Mouse (Mus musculus) myocyte (in vitro differentiated cells): ENCODE measurements around the gene Recql. TPM values are rescaled to one million over a fixed set of nuclear protein-coding genes. Genes with fewer than 3 reads are reported as not detected.
A peak's percentile ranks its signal among the peaks of the same experiment; 100 is the strongest.

Source experiments
- H3K27me3 ChIP-seq: one replicate; pipeline ENCODE4 v1.6.1; 2011; ENCODE audit not compliant: control insufficient read depth, insufficient read depth, insufficient read length
- H3K36me3 ChIP-seq: one replicate; pipeline ENCODE4 v1.6.1; 2011; ENCODE audit not compliant: control insufficient read depth, insufficient read depth
- H3K4me2 ChIP-seq: one replicate; pipeline ENCODE4 v1.6.1; 2011; ENCODE audit warnings: low read depth, control low read depth
- H3K4me3 ChIP-seq: one replicate; pipeline ENCODE4 v1.5.1; 2011; ENCODE audit warnings: mild to moderate bottlenecking, control low read depth, moderate library complexity
- H3K79me2 ChIP-seq: one replicate; pipeline ENCODE4 v1.6.1; 2011; ENCODE audit not compliant: control insufficient read depth, insufficient read depth
- H3ac ChIP-seq: one replicate; pipeline ENCODE4 v1.6.1; 2011; ENCODE audit not compliant: control insufficient read depth, insufficient read length
- CEBPB ChIP-seq: IDR thresholded peaks from 2 replicates; pipeline ENCODE4 v1.6.1; 2011; ENCODE audit warnings: mild to moderate bottlenecking, moderate library complexity; ENCODE audit not compliant: poor library complexity, insufficient read depth, severe bottlenecking
- E2F4 ChIP-seq: IDR thresholded peaks from one replicate; pipeline ENCODE4 v1.6.1; 2011; ENCODE audit warnings: mild to moderate bottlenecking, control low read depth, moderate library complexity; ENCODE audit not compliant: insufficient read depth
- MAX ChIP-seq: IDR thresholded peaks from one replicate; pipeline ENCODE4 v1.6.1; 2011; ENCODE audit warnings: low read depth, mild to moderate bottlenecking, control low read depth
- MYOD1 ChIP-seq, 3 experiments: IDR thresholded peaks; one replicate each; pipeline ENCODE4 v1.6.1; 2011; ENCODE audit warnings: control low read depth in 2 of 3, low read depth in 2 of 3, mild to moderate bottlenecking in 2 of 3, moderate library complexity in 1 of 3; ENCODE audit not compliant: insufficient read length in 2 of 3, control insufficient read depth in 1 of 3
- MYOG ChIP-seq, 3 experiments: IDR thresholded peaks; one replicate each; pipeline ENCODE4 v1.6.1; 2011; ENCODE audit warnings: control low read depth in 2 of 3, low read depth in 2 of 3, mild to moderate bottlenecking in 2 of 3; ENCODE audit not compliant: insufficient read length in 2 of 3, control insufficient read depth in 1 of 3, insufficient read depth in 1 of 3
- POLR2A ChIP-seq: IDR thresholded peaks from one replicate; pipeline ENCODE4 v1.6.1; 2011; ENCODE audit warnings: low read depth, mild to moderate bottlenecking, control low read depth, moderate library complexity; ENCODE audit not compliant: insufficient read length
- POLR2AphosphoS2 ChIP-seq: IDR thresholded peaks from one replicate; pipeline ENCODE4 v1.6.1; 2011; ENCODE audit warnings: low read depth, control low read depth; ENCODE audit not compliant: insufficient read length
- REST ChIP-seq: IDR thresholded peaks from one replicate; pipeline ENCODE4 v1.6.1; 2011; ENCODE audit warnings: mild to moderate bottlenecking, control low read depth, moderate library complexity; ENCODE audit not compliant: insufficient read depth, insufficient read length
- SRF ChIP-seq: IDR thresholded peaks from one replicate; pipeline ENCODE4 v1.6.1; 2011; ENCODE audit warnings: low read depth; ENCODE audit not compliant: control insufficient read depth, insufficient read length
- TCF12 ChIP-seq: IDR thresholded peaks from one replicate; pipeline ENCODE4 v1.6.1; 2011; ENCODE audit warnings: mild to moderate bottlenecking, control low read depth; ENCODE audit not compliant: poor library complexity, insufficient read depth, severe bottlenecking
- TCF3 ChIP-seq: IDR thresholded peaks from one replicate; pipeline ENCODE4 v1.6.1; 2011; ENCODE audit warnings: low read depth, control low read depth; ENCODE audit not compliant: insufficient read length
- USF1 ChIP-seq: IDR thresholded peaks from one replicate; pipeline ENCODE4 v1.6.1; 2011; ENCODE audit warnings: low read depth, mild to moderate bottlenecking, control low read depth, moderate library complexity
- polyA plus RNA-seq: library from polyadenylated mRNA; unstranded; fragments of >200 nt; fragmentation: generic; extraction: Trizol; gene quantifications from one replicate; pipeline ENCODE4 v1.2.1, GENCODE M21; 2012; ENCODE audit warnings: missing spikeins

Recql gene
- polyA plus RNA-seq, 1 experiment, result 8.8 TPM

GRCm38 (mm10) chr6:142392312-142392711, 5.4 kb upstream of the Recql start:
- Histone ChIP-seq H3K27me3 (no peaks in the 10 kb centered on the region), H3K79me2 (peaks cover 70% of the 10 kb centered on the region)

GRCm38 (mm10) chr6:142389101-142389500, 2.2 kb upstream of the Recql start:
- Histone ChIP-seq H3ac (no peak overlapping the region), H3K4me3 (peak overlapping the region; percentile 57), H3K79me2 (peaks cover 75% of the 10 kb centered on the region), H3K27me3 (no peaks in the 10 kb centered on the region), H3K36me3 (peaks cover 5% of the 10 kb centered on the region), H3K4me2 (peak overlapping the region; percentile 89)
- TF ChIP-seq MAX (no peak), TCF3 (no peak), POLR2AphosphoS2 (no peak)

More at GRCm38 (mm10) chr6:142392312-142392711, 5.4 kb upstream of the Recql start:
- no peak overlapping the region for H3ac ChIP-seq
- peaks cover 13% of the 10 kb centered on the region for H3K36me3 ChIP-seq
- TF ChIP-seq POLR2AphosphoS2 (no peak), MYOD1 (IDR thresholded peaks at IDR 0.05; ENCODE audit: control insufficient read depth in 1 of 3, insufficient read length in 2 of 3, low read depth in 2 of 3) (no peak), CEBPB (no peak), POLR2A (no peak), E2F4 (no peak), TCF3 (no peak), MAX (no peak), REST (no peak), SRF (no peak), USF1 (no peak), TCF12 (no peak), MYOG (IDR thresholded peaks at IDR 0.05; ENCODE audit: control insufficient read depth in 1 of 3, insufficient read depth in 1 of 3, insufficient read length in 2 of 3, low read depth in 2 of 3) (no peak)
- no peak overlapping the region for H3K4me3 ChIP-seq
- no peak overlapping the region for H3K4me2 ChIP-seq

DNA sequence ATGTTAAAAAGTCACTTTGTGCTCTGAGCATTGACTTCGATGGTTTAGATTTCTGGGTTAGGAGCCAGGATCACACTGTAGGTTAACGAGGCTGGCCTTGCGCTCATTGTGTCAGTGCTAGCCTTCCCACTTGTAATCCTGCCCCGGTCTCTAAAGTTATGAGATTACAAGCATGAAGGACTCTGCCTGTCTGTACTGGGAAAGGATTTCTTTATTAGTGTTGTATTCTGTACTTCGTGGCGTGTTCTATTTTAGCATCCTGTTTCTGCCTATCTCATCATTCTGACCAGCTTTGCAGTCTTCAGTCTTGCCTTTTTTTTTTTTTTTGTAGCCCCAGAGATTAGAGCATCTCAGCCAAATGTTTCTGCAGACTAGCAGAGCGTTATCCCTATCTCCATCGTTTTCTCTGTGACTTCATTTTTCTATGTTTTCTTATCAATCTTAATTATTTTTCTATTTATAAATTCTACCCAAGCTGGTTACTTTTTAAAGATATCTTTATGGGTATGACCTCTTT, 926 bp upstream of the Recql start:
- Histone ChIP-seq H3K27me3 (no peaks in the 10 kb centered on the region), H3K4me2 (peak overlapping the region; percentile 89), H3K36me3 (no peaks in the 10 kb centered on the region), H3K4me3 (peak overlapping the region; percentile 57), H3ac (peak overlapping the region; percentile 86), H3K79me2 (peaks cover 62% of the 10 kb centered on the region)
- TF ChIP-seq POLR2AphosphoS2, result no peak
- no peak for TF ChIP-seq TCF3

DNA sequence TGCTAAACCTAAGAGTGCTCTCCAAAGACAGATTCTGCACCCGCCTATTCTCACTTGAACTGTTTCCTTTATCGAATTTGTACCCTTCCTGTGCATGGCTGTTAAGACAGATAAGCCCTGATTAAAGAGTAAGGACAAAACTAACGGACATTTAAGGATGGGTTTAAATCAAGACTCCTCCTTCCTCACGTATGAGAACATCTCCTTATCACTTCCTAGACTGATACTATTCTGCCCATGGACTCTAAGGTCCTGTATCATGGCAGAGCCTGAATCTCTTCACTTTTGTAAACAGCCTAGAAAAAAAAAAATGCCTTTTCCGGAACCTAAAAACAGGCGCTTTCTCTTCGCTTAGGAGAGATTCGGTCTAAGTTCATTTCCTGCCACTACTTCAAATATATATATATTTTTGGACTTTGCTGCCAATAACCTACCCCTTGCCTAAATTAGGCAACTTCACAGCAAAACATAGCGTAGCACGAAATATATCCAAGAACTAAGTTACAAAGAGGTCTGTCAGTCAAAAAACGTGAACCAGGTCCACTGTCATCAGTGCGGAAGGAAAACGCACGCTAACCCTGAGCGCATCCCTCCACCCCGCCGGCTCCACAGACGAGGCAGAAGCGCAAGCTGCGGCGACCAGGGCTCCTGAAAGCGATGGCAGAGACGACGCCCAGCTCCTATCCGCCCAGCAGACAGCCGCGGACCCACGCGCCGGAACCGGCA, 439 bp downstream of the Recql start:
- Histone ChIP-seq H3K36me3 (no peaks in the 10 kb centered on the region), H3K27me3 (no peaks in the 10 kb centered on the region), H3K4me3 (peak overlapping the region; percentile 57), H3ac (peak overlapping the region; percentile 86), H3K79me2 (peaks cover 48% of the 10 kb centered on the region), H3K4me2 (peak overlapping the region; percentile 70)
- TF ChIP-seq MYOG (IDR thresholded peaks at IDR 0.05; ENCODE audit: control insufficient read depth in 1 of 3, insufficient read depth in 1 of 3, insufficient read length in 2 of 3, low read depth in 2 of 3) (no peak), MAX (no peak), TCF3 (no peak), TCF12 (no peak), REST (no peak), POLR2A (no peak), SRF (no peak)

- Histone ChIP-seq H3K27me3 (no peaks in the 10 kb centered on the region), H3K4me2 (no peak overlapping the region), H3ac (no peak overlapping the region), H3K36me3 (no peaks in the 10 kb centered on the region), H3K4me3 (no peak overlapping the region), H3K79me2 (peaks cover 29% of the 10 kb centered on the region)
- TF ChIP-seq USF1, result no peak
- no peak for TF ChIP-seq TCF12
- TF ChIP-seq MAX, result no peak
Measured at GRCm38 (mm10) chr6:142384521-142384920, 2.4 kb downstream of the Recql start.
